ENCODE assay signal across 8 mouse cellular contexts in the genomic region with DNA sequence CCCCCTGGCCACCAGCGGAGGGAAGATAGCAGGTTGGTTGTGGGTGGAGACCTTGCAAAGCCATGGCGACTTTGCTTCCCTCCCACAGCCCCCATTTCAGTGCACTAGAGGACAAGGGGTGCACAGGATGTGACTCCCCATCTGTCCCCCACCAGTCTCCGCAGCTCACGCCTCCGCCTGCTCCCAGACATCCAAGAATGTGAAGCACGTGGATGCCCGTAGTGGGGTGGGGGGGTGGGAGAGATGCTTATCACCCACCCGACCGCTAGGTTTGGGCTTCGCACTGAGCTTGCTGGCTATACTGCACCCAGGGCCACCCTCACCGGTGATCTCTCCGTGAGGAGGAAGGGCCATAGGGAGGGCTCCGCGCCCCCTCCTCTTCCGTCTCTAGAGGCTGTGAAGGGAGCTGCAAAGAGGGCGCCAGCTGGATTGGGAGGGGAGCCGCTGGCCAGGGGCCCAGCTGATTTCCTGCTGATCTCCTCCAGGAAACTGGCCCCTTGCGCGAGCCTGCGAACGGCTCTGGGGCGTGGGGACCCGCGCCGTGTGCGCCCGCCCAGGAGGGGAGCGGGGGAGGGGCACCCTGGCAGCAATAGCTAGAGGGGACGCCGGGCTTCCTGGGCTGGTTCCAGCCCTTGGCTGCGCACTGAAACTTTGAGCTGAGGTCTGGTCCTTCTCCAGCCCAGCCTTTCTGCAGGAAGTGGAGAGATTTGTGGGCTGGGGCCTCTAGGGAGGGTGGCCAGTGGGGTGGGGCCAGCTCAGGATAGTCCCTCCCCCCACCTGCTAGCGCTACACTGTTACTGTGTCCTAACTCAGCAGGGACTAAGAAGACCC. TPM values are rescaled to one million over a fixed set of nuclear protein-coding genes. Genes with fewer than 3 reads are reported as not detected.
DNase-seq lines count a peak whose midpoint lies in the region; ATAC-seq and TF ChIP-seq lines count a peak whose summit lies in the region.

No protein-coding gene starts in this region.

- no peak for TF ChIP-seq CTCF in spleen, adult 2 months (IDR thresholded peaks at IDR 0.05; ENCODE audit: extremely low read depth, insufficient read depth, insufficient read length, insufficient replicate concordance)
- no peak for TF ChIP-seq CTCF in cortical plate, adult 2 months (IDR thresholded peaks at IDR 0.05; ENCODE audit: extremely low read depth, insufficient read depth, low read length)
- TF ChIP-seq CTCF in intestine, postnatal 0 days (IDR thresholded peaks at IDR 0.05; ENCODE audit: low read depth): peak; percentile 27; the same call in 1 of the 2 replicates
- no peak for TF ChIP-seq CTCF in lung, adult 2 months (IDR thresholded peaks at IDR 0.05; ENCODE audit: insufficient read depth, low read length)

- H3K27ac ChIP-seq in spleen, adult 2 months (ENCODE audit: insufficient read depth, low read length): peak overlapping the region; percentile 45; the same call in 1 of the 2 replicates
- H3K27ac ChIP-seq in cortical plate, adult 2 months (ENCODE audit: insufficient read depth, low read length): no peak overlapping the region
- H3K27ac ChIP-seq in intestine, postnatal 0 days (ENCODE audit: low read depth, low read length): peak overlapping the region; percentile 81
- peak overlapping the region; percentile 83 for H3K27ac ChIP-seq in neural tube, embryonic 15.5 days (replicated peaks)

- DNase-seq in spleen, adult 2 months (ENCODE audit: low read depth in 1 of 2, low spot score in 2 of 2): peak in 1 of 2 experiments; percentile 57
- DNase-seq in spleen, adult 12 weeks (ENCODE audit: low spot score): no peak
- DNase-seq in heart, adult 18-20 months: peak; percentile 88 to 95
- peak; percentile 80 for DNase-seq in lung, adult 2 months
- peak; percentile 87 for DNase-seq in yolk sac, embryonic 10.5 days (ENCODE audit: low spot score)

- no peak for TF ChIP-seq POLR2A in spleen, adult 2 months (IDR thresholded peaks at IDR 0.05; ENCODE audit: low read depth, low read length)
- no peak for TF ChIP-seq POLR2A in cortical plate, adult 2 months (IDR thresholded peaks at IDR 0.05; ENCODE audit: extremely low read depth, insufficient read depth, low read length)
- no peak; the same call in 1 of the 2 replicates for TF ChIP-seq POLR2A in lung, adult 2 months (IDR thresholded peaks at IDR 0.05; ENCODE audit: borderline replicate concordance, extremely low read depth, low read depth, low read length)

- peak overlapping the region; percentile 33 for H3K4me3 ChIP-seq in spleen, adult 2 months (ENCODE audit: extremely low read depth, insufficient read depth, insufficient read length)
- H3K4me3 ChIP-seq in cortical plate, adult 2 months (ENCODE audit: insufficient read depth, low read length): peak overlapping the region; percentile 30
- H3K4me3 ChIP-seq in intestine, postnatal 0 days (ENCODE audit: low read depth, low read length): peak overlapping the region; percentile 81
- peak overlapping the region; percentile 78 for H3K4me3 ChIP-seq in lung, adult 2 months (replicated peaks; ENCODE audit: extremely low read depth, low read depth, low read length)
- peak overlapping the region; percentile 64 for H3K4me3 ChIP-seq in neural tube, embryonic 15.5 days (replicated peaks)

- H3K27me3 ChIP-seq in spleen, adult 2 months (ENCODE audit: control insufficient read depth, insufficient read depth, low read length): no peaks in the 10 kb centered on the region
- H3K27me3 ChIP-seq in intestine, postnatal 0 days (replicated peaks; ENCODE audit: control insufficient read depth, insufficient read depth, low read length): no peaks in the 10 kb centered on the region
- no peaks in the 10 kb centered on the region for H3K27me3 ChIP-seq in neural tube, embryonic 15.5 days (replicated peaks)

- H3K4me2 ChIP-seq in intestine, postnatal 0 days (replicated peaks; ENCODE audit: low read depth): peak overlapping the region; percentile 98
- peak overlapping the region; percentile 99 for H3K4me2 ChIP-seq in neural tube, embryonic 15.5 days

- ATAC-seq in intestine, postnatal 0 days: peak; percentile 77
- ATAC-seq in neural tube, embryonic 15.5 days (ENCODE audit: low FRiP score): peak; percentile 39

- peak overlapping the region; percentile 48 for H3K9ac ChIP-seq in intestine, postnatal 0 days (ENCODE audit: low read depth, low read length)
- H3K9ac ChIP-seq in neural tube, embryonic 15.5 days (replicated peaks): peak overlapping the region; percentile 44

- WGBS in spleen, adult 2 months: 4% methylated on average over 32 of the region's 32 CpGs
- WGBS in intestine, postnatal 0 days: under 1% methylated on average over 31 of the region's 32 CpGs
- under 1% methylated on average over 32 of the region's 32 CpGs for WGBS in lung, adult 2 months
- WGBS in neural tube, embryonic 15.5 days: 1% methylated on average over 32 of the region's 32 CpGs

- H3K9me3 ChIP-seq in intestine, postnatal 0 days (ENCODE audit: control insufficient read depth): no peaks in the 10 kb centered on the region
- no peaks in the 10 kb centered on the region for H3K9me3 ChIP-seq in neural tube, embryonic 15.5 days (replicated peaks)

- peaks cover 44% of the 10 kb centered on the region for H3K4me1 ChIP-seq in spleen, adult 2 months (ENCODE audit: control insufficient read depth, insufficient read depth, insufficient read length)
- H3K4me1 ChIP-seq in cortical plate, adult 2 months (ENCODE audit: control insufficient read depth, insufficient read depth, low read length): peaks cover 16% of the 10 kb centered on the region
- H3K4me1 ChIP-seq in intestine, postnatal 0 days (replicated peaks; ENCODE audit: control insufficient read depth, insufficient read depth, low read length): peaks cover 24% of the 10 kb centered on the region
- H3K4me1 ChIP-seq in lung, adult 2 months (ENCODE audit: control insufficient read depth, insufficient read depth, low read length): peaks cover 48% of the 10 kb centered on the region
- peaks cover 95% of the 10 kb centered on the region for H3K4me1 ChIP-seq in neural tube, embryonic 15.5 days

- peaks cover 15% of the 10 kb centered on the region for H3K36me3 ChIP-seq in spleen, adult 2 months (ENCODE audit: control insufficient read depth, insufficient read depth, low read length)
- H3K36me3 ChIP-seq in intestine, postnatal 0 days (ENCODE audit: control insufficient read depth, insufficient read depth): peaks cover 24% of the 10 kb centered on the region
- H3K36me3 ChIP-seq in neural tube, embryonic 15.5 days: no peaks in the 10 kb centered on the region

RNA-seq across cellular contexts. Expression of gene Gjd3, which starts 19.4 kb away (rescaled TPM):
- 0.56 and 0.67 TPM in 2 replicates for polyA plus RNA-seq in spleen, adult 2 months (2012; rRNA removed)
- 3.4 and 3.5 TPM in 2 replicates for polyA plus RNA-seq in cortical plate, adult 2 months (2012; rRNA removed)
- total RNA-seq in heart, adult 18-20 months (2021): under 1 TPM; 0.36 to 0.45 TPM
- polyA plus RNA-seq in intestine, postnatal 0 days (2015; fragmentation: Nextera tagmentation; extraction: Ambion mirVana): 0.61 and 0.80 TPM in 2 replicates
- 0.29 and 0.40 TPM in 2 replicates for polyA plus RNA-seq in lung, adult 2 months (2012; rRNA removed)
- 2.2 and 3.0 TPM in 2 replicates for polyA plus RNA-seq in neural tube, embryonic 15.5 days (2015; fragmentation: Nextera tagmentation; extraction: Ambion mirVana)

RNA-seq across cellular contexts. Expression of gene Rara, which starts 35.8 kb away (rescaled TPM):
- polyA plus RNA-seq in spleen, adult 2 months (2012; rRNA removed): 37.0 and 48.8 TPM in 2 replicates
- polyA plus RNA-seq in cortical plate, adult 2 months (2012; rRNA removed): 6.3 and 6.8 TPM in 2 replicates
- 10 to 100 TPM in 1 of 2 experiments, 1 to 10 TPM in 1; 8.7 to 10.1 TPM for total RNA-seq in heart, adult 18-20 months (2021)
- 22.2 and 22.4 TPM in 2 replicates for polyA plus RNA-seq in intestine, postnatal 0 days (2015; fragmentation: Nextera tagmentation; extraction: Ambion mirVana)
- polyA plus RNA-seq in lung, adult 2 months (2012; rRNA removed): 59.0 and 62.2 TPM in 2 replicates
- 17.3 and 19.9 TPM in 2 replicates for polyA plus RNA-seq in neural tube, embryonic 15.5 days (2015; fragmentation: Nextera tagmentation; extraction: Ambion mirVana)

RNA-seq across cellular contexts. Expression of gene Cdc6, which starts 55.8 kb away (rescaled TPM):
- 1.6 and 2.0 TPM in 2 replicates for polyA plus RNA-seq in spleen, adult 2 months (2012; rRNA removed)
- polyA plus RNA-seq in cortical plate, adult 2 months (2012; rRNA removed): 0.40 and 0.56 TPM in 2 replicates
- under 1 TPM; 0.40 to 0.41 TPM for total RNA-seq in heart, adult 18-20 months (2021)
- 4.0 and 4.5 TPM in 2 replicates for polyA plus RNA-seq in intestine, postnatal 0 days (2015; fragmentation: Nextera tagmentation; extraction: Ambion mirVana)
- 0.16 and 0.25 TPM in 2 replicates for polyA plus RNA-seq in lung, adult 2 months (2012; rRNA removed)
- 3.8 and 12.0 TPM in 2 replicates for polyA plus RNA-seq in neural tube, embryonic 15.5 days (2015; fragmentation: Nextera tagmentation; extraction: Ambion mirVana)

Comparison
In these comparisons a context has a peak if more than half of its experiments do, and no peak if none do; other contexts are left out.
1. H3K4me3 ChIP-seq: peak in every context shown above with its lines; median percentile 81 in intestine, postnatal 0 days; 78 in lung, adult 2 months; 64 in neural tube, embryonic 15.5 days; 33 in spleen, adult 2 months; 30 in cortical plate, adult 2 months.